Mouse (Mus musculus): ENCODE data around the gene Hipk4.

Hipk4 gene

GRCm38 (mm10) chr7:27499036-27499435 lies 24.0 kb upstream of the Hipk4 start, which contains the start of gene Prx:
TSS of gene Prx (plus strand) at chr7:27499324.
- DNase-seq = no peak

GRCm38 (mm10) chr7:27501620-27502019 lies 21.4 kb upstream of the Hipk4 start:
- DNase-seq = no peak

- DNase-seq = no peak
Observed at GRCm38 (mm10) chr7:27506765-27507370, 16.2 kb upstream of the Hipk4 start.

- DNase-seq = peak; percentile 89
Observed at GRCm38 (mm10) chr7:27507711-27508647, 15.1 kb upstream of the Hipk4 start.

GRCm38 (mm10) chr7:27508648-27509005 lies 14.4 kb upstream of the Hipk4 start:
- DNase-seq = peak; percentile 61

GRCm38 (mm10) chr7:27510809-27511208 lies 12.3 kb upstream of the Hipk4 start:
- DNase-seq = no peak

GRCm38 (mm10) chr7:27514961-27515360 lies 8.1 kb upstream of the Hipk4 start:
- no peak for DNase-seq

- no peak for DNase-seq
Observed at GRCm38 (mm10) chr7:27518314-27518713, 4.8 kb upstream of the Hipk4 start.

- DNase-seq = no peak
Observed at GRCm38 (mm10) chr7:27520104-27520503, 3.0 kb upstream of the Hipk4 start.

- no peak for DNase-seq
Observed at GRCm38 (mm10) chr7:27520599-27520998, 2.5 kb upstream of the Hipk4 start.

- DNase-seq = no peak
Observed at GRCm38 (mm10) chr7:27523805-27524204, 738 bp downstream of the Hipk4 start.

- DNase-seq = peak; percentile 83
Observed at GRCm38 (mm10) chr7:27526039-27526827, 3.2 kb downstream of the Hipk4 start.

GRCm38 (mm10) chr7:27529070-27529469 lies 6.0 kb downstream of the Hipk4 start:
- no peak for DNase-seq

- DNase-seq = no peak
Observed at GRCm38 (mm10) chr7:27530937-27531336, 7.9 kb downstream of the Hipk4 start.

GRCm38 (mm10) chr7:27531707-27532106 lies 8.6 kb downstream of the Hipk4 start:
- no peak for DNase-seq

GRCm38 (mm10) chr7:27532480-27533050 lies 9.5 kb downstream of the Hipk4 start:
- DNase-seq = no peak

- no peak for DNase-seq
Observed at GRCm38 (mm10) chr7:27535386-27535785, 12.3 kb downstream of the Hipk4 start.

- DNase-seq = no peak
Observed at GRCm38 (mm10) chr7:27536618-27537017, 13.6 kb downstream of the Hipk4 start.

- DNase-seq = no peak
Observed at GRCm38 (mm10) chr7:27537998-27538397, 14.9 kb downstream of the Hipk4 start.

GRCm38 (mm10) chr7:27538797-27539196 lies 15.7 kb downstream of the Hipk4 start:
- DNase-seq = no peak

- no peak for DNase-seq
Observed at GRCm38 (mm10) chr7:27540521-27540920, 17.5 kb downstream of the Hipk4 start.

- no peak for DNase-seq
Observed at GRCm38 (mm10) chr7:27540935-27541334, 17.9 kb downstream of the Hipk4 start.

- peak; percentile 67 for DNase-seq
Observed at GRCm38 (mm10) chr7:27541431-27541830, 18.4 kb downstream of the Hipk4 start.

Data from right cerebral cortex, postnatal 4 days (tissue).